Mouse (Mus musculus) CH12.LX (cell line): Measurements from ENCODE around the gene Wdr26. TPM values are rescaled to one million over a fixed set of nuclear protein-coding genes. Genes with fewer than 3 reads are reported as not detected.

ENCODE experiments used
- DNase-seq: peaks from one replicate; pipeline ENCODE4 v3.0.0-alpha.2; 2013; ENCODE audit errors: extremely low read depth
- H3K27ac ChIP-seq: 2 replicates; pipeline ENCODE4 v1.5.1; 2012; ENCODE audit warnings: low read depth, mild to moderate bottlenecking, control low read depth, moderate library complexity; ENCODE audit not compliant: insufficient read depth
- H3K27me3 ChIP-seq: replicated peaks from 2 replicates; pipeline ENCODE3; 2012; ENCODE audit warnings: inconsistent platforms
- H3K36me3 ChIP-seq, 2 experiments: replicated peaks in 1 of 2; 2 replicates each; pipeline versions ENCODE3 to v1.6.1; 2012; ENCODE audit warnings: inconsistent platforms in 1 of 2, low read length in 1 of 2, mild to moderate bottlenecking in 1 of 2, mixed read lengths in 1 of 2, moderate library complexity in 1 of 2; ENCODE audit not compliant: control insufficient read depth in 1 of 2, insufficient read depth in 1 of 2
- H3K4me1 ChIP-seq, 2 experiments: 2 replicates each; pipeline ENCODE4 v1.6.1; 2012; ENCODE audit warnings: inconsistent platforms in 1 of 2, moderate library complexity in 1 of 2; ENCODE audit not compliant: insufficient read depth in 2 of 2, control insufficient read depth in 1 of 2
- H3K4me2 ChIP-seq: 2 replicates; pipeline ENCODE4 v1.6.1; 2012; ENCODE audit warnings: low read depth, mild to moderate bottlenecking, control low read depth; ENCODE audit not compliant: poor library complexity, insufficient read depth, severe bottlenecking
- H3K4me3 ChIP-seq, 3 experiments: fragments of 150-350 bp in 1 of 3; sonication (generic) in 1 of 3; replicated peaks in 1 of 3; 2 replicates each; pipeline versions ENCODE3 to v1.5.1; 2011 to 2012; ENCODE audit warnings: low read depth in 2 of 3, low read length in 2 of 3, mild to moderate bottlenecking in 2 of 3, moderate library complexity in 2 of 3, control low read depth in 1 of 3, improper control_type of control experiment in 1 of 3, inconsistent platforms in 1 of 3, mixed read lengths in 1 of 3; ENCODE audit not compliant: poor library complexity in 1 of 3
- H3K79me2 ChIP-seq: replicated peaks from 2 replicates; pipeline ENCODE4 v1.6.1; 2012; ENCODE audit warnings: mild to moderate bottlenecking, moderate library complexity; ENCODE audit not compliant: control insufficient read depth, poor library complexity, insufficient read depth, severe bottlenecking; ENCODE audit errors: extremely low read depth
- H3K9ac ChIP-seq: 2 replicates; pipeline ENCODE4 v1.6.1; 2012; ENCODE audit warnings: low read depth, mild to moderate bottlenecking, control low read depth, moderate library complexity; ENCODE audit not compliant: insufficient read depth
- H3K9me3 ChIP-seq: replicated peaks from 2 replicates; pipeline ENCODE3; 2012; ENCODE audit warnings: low read length, inconsistent platforms, mixed read lengths
- BHLHE40 ChIP-seq: IDR thresholded peaks from 2 replicates; pipeline ENCODE4 v1.6.1; 2011; ENCODE audit warnings: mild to moderate bottlenecking, low read depth, low read length, improper control_type of control experiment
- CHD1 ChIP-seq: IDR thresholded peaks from 2 replicates; pipeline ENCODE4 v1.6.1; 2012; ENCODE audit warnings: low read depth, low read length, improper control_type of control experiment, inconsistent platforms
- CHD2 ChIP-seq: IDR thresholded peaks from 2 replicates; pipeline ENCODE4 v1.6.1; 2011; ENCODE audit warnings: low read length, improper control_type of control experiment
- E2F4 ChIP-seq: IDR thresholded peaks from 2 replicates; pipeline ENCODE4 v1.6.1; 2011; ENCODE audit warnings: low read depth, low read length, improper control_type of control experiment; ENCODE audit not compliant: insufficient replicate concordance
- ELF1 ChIP-seq: IDR thresholded peaks from 2 replicates; pipeline ENCODE4 v1.6.1; 2014; ENCODE audit warnings: low read depth, mild to moderate bottlenecking, inconsistent platforms, low read length, improper control_type of control experiment
- EP300 ChIP-seq: IDR thresholded peaks from 2 replicates; pipeline ENCODE4 v1.6.1; 2011; ENCODE audit warnings: low read length, improper control_type of control experiment
- GABPA ChIP-seq: IDR thresholded peaks from 2 replicates; pipeline ENCODE4 v1.6.1; 2012; ENCODE audit warnings: low read depth, low read length, improper control_type of control experiment, inconsistent platforms; ENCODE audit not compliant: insufficient replicate concordance
- HCFC1 ChIP-seq: IDR thresholded peaks from 2 replicates; pipeline ENCODE4 v1.6.1; 2012; ENCODE audit warnings: low read depth, mild to moderate bottlenecking, inconsistent platforms, low read length, improper control_type of control experiment
- IRF4 ChIP-seq: IDR thresholded peaks from 2 replicates; pipeline ENCODE4 v1.6.1; 2014; ENCODE audit warnings: low read depth, mild to moderate bottlenecking, inconsistent platforms, low read length, improper control_type of control experiment
- JUN ChIP-seq: IDR thresholded peaks from 2 replicates; pipeline ENCODE4 v1.6.1; 2011; ENCODE audit warnings: low read depth, mild to moderate bottlenecking, low read length, improper control_type of control experiment, moderate library complexity; ENCODE audit not compliant: insufficient read depth
- JUND ChIP-seq: conservative IDR thresholded peaks from 2 replicates; pipeline ENCODE4 v1.6.1; 2011; ENCODE audit warnings: low read depth, low read length, improper control_type of control experiment
- KAT2A ChIP-seq: IDR thresholded peaks from 2 replicates; pipeline ENCODE4 v1.6.1; 2012; ENCODE audit warnings: low read length, improper control_type of control experiment, inconsistent platforms; ENCODE audit not compliant: insufficient replicate concordance
- MAX ChIP-seq: IDR thresholded peaks from 2 replicates; pipeline ENCODE4 v1.6.1; 2011; ENCODE audit warnings: low read length, improper control_type of control experiment
- MAZ ChIP-seq: IDR thresholded peaks from 2 replicates; pipeline ENCODE4 v1.6.1; 2012; ENCODE audit warnings: low read depth, mild to moderate bottlenecking, inconsistent platforms, low read length, improper control_type of control experiment, moderate library complexity
- NELFE ChIP-seq: IDR thresholded peaks from 2 replicates; pipeline ENCODE4 v1.6.1; 2011; ENCODE audit warnings: low read depth, low read length, improper control_type of control experiment
- PAX5 ChIP-seq: IDR thresholded peaks from 2 replicates; pipeline ENCODE4 v1.6.1; 2012; ENCODE audit warnings: low read length, inconsistent platforms, mixed read lengths
- POLR2A ChIP-seq: IDR thresholded peaks from 2 replicates; pipeline ENCODE4 v1.6.1; 2011; ENCODE audit warnings: low read depth, mild to moderate bottlenecking, improper control_type of control experiment, low read length
- SIN3A ChIP-seq: IDR thresholded peaks from 2 replicates; pipeline ENCODE4 v1.6.1; 2012; ENCODE audit warnings: low read length, improper control_type of control experiment, inconsistent platforms
- USF1 ChIP-seq: IDR thresholded peaks from 2 replicates; pipeline ENCODE4 v1.6.1; 2014; ENCODE audit warnings: low read depth, mild to moderate bottlenecking, inconsistent platforms, low read length, improper control_type of control experiment
- ZMIZ1 ChIP-seq: IDR thresholded peaks from 2 replicates; pipeline ENCODE4 v1.6.1; 2012; ENCODE audit warnings: low read depth, mild to moderate bottlenecking, inconsistent platforms, low read length, improper control_type of control experiment
- ZNF384 ChIP-seq: IDR thresholded peaks from 2 replicates; pipeline ENCODE4 v1.6.1; 2012; ENCODE audit warnings: low read depth, low read length, improper control_type of control experiment, inconsistent platforms
- dilution Hi-C: fragments of 300-500 bp; cut with MboI; formaldehyde crosslinking; loops from 2 replicates; pipeline ENCODE4 v1.14.3; 2020; ENCODE audit warnings: low sequenced_read_pairs; ENCODE audit not compliant: extremely low pct_unique_long_range_greater_than_20kb, extremely low pct_ligation_motif_present
- in situ Hi-C: fragments of 300-500 bp; cut with MboI; formaldehyde crosslinking; loops from 3 replicates; pipeline ENCODE4 v1.14.3; 2019; ENCODE audit warnings: low sequenced_read_pairs, low pct_ligation_motif_present, low pct_unique_long_range_greater_than_20kb, mixed read lengths
- polyA plus RNA-seq: library from polyadenylated mRNA; unstranded; fragments of >175 nt; gene quantifications from 2 replicates; pipeline ENCODE4 v1.2.1, GENCODE M21; 2012; ENCODE audit warnings: low read depth; ENCODE audit not compliant: insufficient read length
- total RNA-seq, 2 experiments: library from RNA; depleted of rRNA; stranded (reverse); fragments of 300-350 nt in 1 of 2; fragments of >200 nt in 1 of 2; gene quantifications; 2 replicates each; pipeline ENCODE4 v1.2.3; 2012 to 2014

Wdr26 gene
- total and polyA plus RNA-seq, 3 experiments = 32.4 to 65.0 (median 34.2) TPM

- peaks cover 65 to 88% of the 10 kb centered on the region in 2 experiments for H3K36me3 ChIP-seq
- H3K27me3 ChIP-seq = no peaks in the 10 kb centered on the region
- H3K79me2 ChIP-seq = no peaks in the 10 kb centered on the region; the same call in 1 of the 2 replicates
- H3K27ac ChIP-seq = no peak overlapping the region
- dilution Hi-C loops = no loop called here
- in situ Hi-C loops = no loop called here
- H3K9me3 ChIP-seq = no peaks in the 10 kb centered on the region
- H3K4me1 ChIP-seq = no peaks in the 10 kb centered on the region
- TF ChIP-seq POLR2A = no peak
- TF ChIP-seq HCFC1 = no peak
- TF ChIP-seq CHD1 = no peak
- TF ChIP-seq SIN3A = no peak
- DNase-seq = no peak
- no peak overlapping the region for H3K4me3 ChIP-seq
- H3K4me2 ChIP-seq = no peak overlapping the region
- H3K9ac ChIP-seq = no peak overlapping the region
Observed at GRCm38 (mm10) chr1:181125916-181126315, 85.9 kb downstream of the Wdr26 start.

- no peak overlapping the region for H3K4me3 ChIP-seq
- TF ChIP-seq ZNF384 (no peak), IRF4 (no peak), KAT2A (no peak), BHLHE40 (no peak), EP300 (no peak), MAZ (no peak), GABPA (no peak), E2F4 (no peak), JUND (no peak), CHD2 (no peak), POLR2A (no peak), PAX5 (no peak), ZMIZ1 (no peak), USF1 (no peak), JUN (no peak), ELF1 (no peak), NELFE (no peak), CHD1 (no peak), MAX (no peak)
- no peak for DNase-seq
- no peaks in the 10 kb centered on the region; the same call in 1 of the 2 replicates for H3K79me2 ChIP-seq
- H3K4me2 ChIP-seq = no peak overlapping the region
- no peak overlapping the region for H3K9ac ChIP-seq
- dilution Hi-C loops (no loop called here), in situ Hi-C loops (no loop called here)
- H3K36me3 ChIP-seq = peaks cover 65 to 88% of the 10 kb centered on the region in 2 experiments
- H3K9me3 ChIP-seq = no peaks in the 10 kb centered on the region
- no peak overlapping the region for H3K27ac ChIP-seq
- H3K27me3 ChIP-seq = no peaks in the 10 kb centered on the region
- H3K4me1 ChIP-seq = no peaks in the 10 kb centered on the region
Observed at GRCm38 (mm10) chr1:181124145-181124544, 87.7 kb downstream of the Wdr26 start.

Other genes with a start within 250 kb of the Wdr26 start
- 7.5 and 12.0 TPM in 2 replicates for gene Ephx1, start 191.1 kb downstream of the Wdr26 start, total RNA-seq (2012; rRNA removed)
- 9.8 and 10.7 TPM in 2 replicates for gene Ephx1, start 191.1 kb downstream of the Wdr26 start, total RNA-seq (2014; rRNA removed)
- 20.7 and 21.5 TPM in 2 replicates for gene Ephx1, start 191.1 kb downstream of the Wdr26 start, polyA plus RNA-seq
- not detected in 2 replicates for gene 9130409I23Rik, start 160.8 kb downstream of the Wdr26 start, total RNA-seq (2012; rRNA removed)
- not detected in 2 replicates for gene 9130409I23Rik, start 160.8 kb downstream of the Wdr26 start, total RNA-seq (2014; rRNA removed)
- not detected in 2 replicates for gene 9130409I23Rik, start 160.8 kb downstream of the Wdr26 start, polyA plus RNA-seq
- gene Nvl, start 67.8 kb downstream of the Wdr26 start, total RNA-seq (2012; rRNA removed) = 19.9 and 22.1 TPM in 2 replicates
- 27.1 and 30.3 TPM in 2 replicates for gene Nvl, start 67.8 kb downstream of the Wdr26 start, total RNA-seq (2014; rRNA removed)
- gene Nvl, start 67.8 kb downstream of the Wdr26 start, polyA plus RNA-seq = 36.0 and 38.4 TPM in 2 replicates
- gene Cnih4, start 67.3 kb downstream of the Wdr26 start, total RNA-seq (2012; rRNA removed) = 24.2 and 28.9 TPM in 2 replicates
- 34.9 and 39.1 TPM in 2 replicates for gene Cnih4, start 67.3 kb downstream of the Wdr26 start, total RNA-seq (2014; rRNA removed)
- gene Cnih4, start 67.3 kb downstream of the Wdr26 start, polyA plus RNA-seq = 45.7 and 54.1 TPM in 2 replicates
- gene Cnih3, start 140.6 kb upstream of the Wdr26 start, total RNA-seq (2012; rRNA removed) = not detected in 2 replicates
- gene Cnih3, start 140.6 kb upstream of the Wdr26 start, total RNA-seq (2014; rRNA removed) = not detected in 2 replicates
- not detected in 2 replicates for gene Cnih3, start 140.6 kb upstream of the Wdr26 start, polyA plus RNA-seq